In genomic region chr4:45047286-45047887, GRCm38 (mm10) we compare ENCODE assay signal across 20 mouse cellular contexts. TPM values are rescaled to one million over a fixed set of nuclear protein-coding genes. Genes with fewer than 3 reads are reported as not detected.
DNase-seq lines count a peak whose midpoint lies in the region; ATAC-seq and TF ChIP-seq lines count a peak whose summit lies in the region.
"Had no signal": no experiment of that assay in that cellular context is flagged by ENCODE, and none has a peak within 500 bp of the region (broad histone marks: within the 10 kb centered on the region; RNA-seq: fewer than 3 reads in every experiment).

No protein-coding gene starts in this region.

- H3K9me3 ChIP-seq in forebrain, embryonic 12.5 days: no peaks in the 10 kb centered on the region
- no peaks in the 10 kb centered on the region for H3K9me3 ChIP-seq in forebrain, embryonic 14.5 days (replicated peaks; ENCODE audit: control insufficient read depth, low read length)
- H3K9me3 ChIP-seq in heart, embryonic 15.5 days (replicated peaks): no peaks in the 10 kb centered on the region
- H3K9me3 ChIP-seq in heart, embryonic 11.5 days (replicated peaks; ENCODE audit: control insufficient read depth, low read length): no peaks in the 10 kb centered on the region
- H3K9me3 ChIP-seq: limb, embryonic 12.5 days; liver, embryonic 12.5 days; megakaryocyte, embryonic 14.5 days; neural tube, embryonic 12.5 days had no signal

- 0 out of 2 replicates have a peak overlapping the region, but pooled peaks have one; percentile 13 for H3K27ac ChIP-seq in forebrain, embryonic 12.5 days
- no peak overlapping the region for H3K27ac ChIP-seq in forebrain, embryonic 14.5 days (ENCODE audit: low read depth, low read length)
- peak overlapping the region; percentile 91 for H3K27ac ChIP-seq in heart, embryonic 15.5 days
- no peak overlapping the region for H3K27ac ChIP-seq in heart, embryonic 11.5 days (ENCODE audit: low read depth, low read length)
- H3K27ac ChIP-seq in layer of hippocampus, adult 2 months: peak overlapping the region; percentile 64
- H3K27ac ChIP-seq: kidney, postnatal 0 days; limb, embryonic 12.5 days; liver, embryonic 12.5 days; neural tube, embryonic 12.5 days had no signal

- no peak for TF ChIP-seq CTCF in layer of hippocampus, adult 2 months (conservative IDR thresholded peaks at IDR 0.05)

- ATAC-seq in forebrain, embryonic 12.5 days (ENCODE audit: low FRiP score): no peak
- ATAC-seq in forebrain, embryonic 14.5 days: no peak
- no peak for ATAC-seq in heart, embryonic 15.5 days (replicated peaks; ENCODE audit: insufficient number of reproducible peaks, insufficient read depth, low FRiP score, low read depth)
- no peak for ATAC-seq in heart, embryonic 11.5 days (replicated peaks; ENCODE audit: insufficient number of reproducible peaks, low FRiP score, low TSS enrichment)
- ATAC-seq: liver, embryonic 12.5 days had no signal

- H3K4me3 ChIP-seq in forebrain, embryonic 12.5 days (replicated peaks): no peak overlapping the region
- H3K4me3 ChIP-seq in forebrain, embryonic 14.5 days (ENCODE audit: low read depth, low read length): no peak overlapping the region
- no peak overlapping the region for H3K4me3 ChIP-seq in heart, embryonic 15.5 days
- H3K4me3 ChIP-seq in heart, embryonic 11.5 days (ENCODE audit: low read depth, low read length): no peak overlapping the region
- no peak overlapping the region for H3K4me3 ChIP-seq in layer of hippocampus, adult 2 months
- H3K4me3 ChIP-seq: erythroblast, embryonic 14.5 days; limb, embryonic 12.5 days; liver, embryonic 12.5 days; megakaryocyte, embryonic 14.5 days; neural tube, embryonic 12.5 days had no signal

- H3K4me2 ChIP-seq in forebrain, embryonic 12.5 days: no peak overlapping the region
- no peak overlapping the region for H3K4me2 ChIP-seq in forebrain, embryonic 14.5 days (ENCODE audit: low read length)
- no peak overlapping the region for H3K4me2 ChIP-seq in heart, embryonic 15.5 days
- H3K4me2 ChIP-seq in heart, embryonic 11.5 days: no peak overlapping the region
- H3K4me2 ChIP-seq: limb, embryonic 12.5 days; liver, embryonic 12.5 days; neural tube, embryonic 12.5 days had no signal

- WGBS in forebrain, embryonic 12.5 days: 89% methylated on average over 9 of the region's 9 CpGs
- 75% methylated on average over 9 of the region's 9 CpGs for WGBS in forebrain, embryonic 14.5 days
- WGBS in heart, embryonic 15.5 days: 78% methylated on average over 9 of the region's 9 CpGs
- WGBS in heart, embryonic 11.5 days (ENCODE audit: insufficient replicate concordance): 78% methylated on average over 9 of the region's 9 CpGs

- no peak for DNase-seq in forebrain, embryonic 14.5 days (ENCODE audit: low spot score)
- no peak for DNase-seq in layer of hippocampus, adult 2 months (ENCODE audit: low spot score in 2 of 2)
- DNase-seq in layer of hippocampus, postnatal 10 days (ENCODE audit: low spot score in 2 of 2): no peak
- peak; percentile 67 for DNase-seq in brain, adult 2 months (ENCODE audit: low read depth, low spot score)
- DNase-seq: adrenal gland, postnatal 25 days; cerebellum, adult 11-12 months; gastrocnemius, postnatal 25 days; kidney, adult 11 months; lung, adult 2 months; right cerebral cortex, postnatal 4 days had no signal

- no peaks in the 10 kb centered on the region for H3K27me3 ChIP-seq in forebrain, embryonic 12.5 days
- H3K27me3 ChIP-seq in forebrain, embryonic 14.5 days (replicated peaks; ENCODE audit: control insufficient read depth, insufficient read depth, low read length): no peaks in the 10 kb centered on the region
- H3K27me3 ChIP-seq in heart, embryonic 15.5 days: no peaks in the 10 kb centered on the region
- no peaks in the 10 kb centered on the region for H3K27me3 ChIP-seq in heart, embryonic 11.5 days (ENCODE audit: control insufficient read depth, insufficient read depth, low read length)
- H3K27me3 ChIP-seq: CH12.LX; limb, embryonic 12.5 days; liver, embryonic 12.5 days; neural tube, embryonic 12.5 days had no signal

- peaks cover 43% of the 10 kb centered on the region for H3K36me3 ChIP-seq in forebrain, embryonic 12.5 days (replicated peaks)
- H3K36me3 ChIP-seq in forebrain, embryonic 14.5 days (ENCODE audit: control insufficient read depth, insufficient read depth, low read length): peaks cover 74% of the 10 kb centered on the region
- H3K36me3 ChIP-seq in heart, embryonic 15.5 days: peaks cover 23% of the 10 kb centered on the region; the same call in 1 of the 2 replicates
- H3K36me3 ChIP-seq in heart, embryonic 11.5 days (ENCODE audit: control insufficient read depth, insufficient read depth, low read length): peaks cover 5% of the 10 kb centered on the region; the same call in 1 of the 2 replicates

- no peak overlapping the region for H3K9ac ChIP-seq in forebrain, embryonic 12.5 days
- no peak overlapping the region for H3K9ac ChIP-seq in forebrain, embryonic 14.5 days (ENCODE audit: low read length)
- H3K9ac ChIP-seq in heart, embryonic 15.5 days: no peak overlapping the region
- no peak overlapping the region for H3K9ac ChIP-seq in heart, embryonic 11.5 days (ENCODE audit: low read depth, low read length)
- H3K9ac ChIP-seq: limb, embryonic 12.5 days; liver, embryonic 12.5 days; neural tube, embryonic 12.5 days had no signal

- no peaks in the 10 kb centered on the region; the same call in 1 of the 2 replicates for H3K4me1 ChIP-seq in forebrain, embryonic 12.5 days
- no peaks in the 10 kb centered on the region for H3K4me1 ChIP-seq in forebrain, embryonic 14.5 days (ENCODE audit: control insufficient read depth, insufficient read depth, low read length)
- H3K4me1 ChIP-seq in heart, embryonic 15.5 days (replicated peaks): peaks cover 25% of the 10 kb centered on the region
- H3K4me1 ChIP-seq in heart, embryonic 11.5 days (ENCODE audit: control insufficient read depth, insufficient read depth, low read length): no peaks in the 10 kb centered on the region
- H3K4me1 ChIP-seq: limb, embryonic 12.5 days; liver, embryonic 12.5 days; neural tube, embryonic 12.5 days had no signal

RNA-seq across cellular contexts. Expression of gene Polr1e, which starts 29.0 kb away (rescaled TPM):
- polyA plus RNA-seq in forebrain, embryonic 12.5 days (2016; fragmentation: Nextera tagmentation; extraction: Ambion mirVana): 41.5 and 45.5 TPM in 2 replicates
- polyA plus RNA-seq in forebrain, embryonic 14.5 days (2014; fragmentation: Nextera tagmentation; extraction: Ambion mirVana): 35.3 and 38.7 TPM in 2 replicates
- polyA plus RNA-seq in heart, embryonic 15.5 days (2015; fragmentation: Nextera tagmentation; extraction: Ambion mirVana): 71.2 and 73.8 TPM in 2 replicates
- polyA plus RNA-seq in heart, embryonic 11.5 days (2014; fragmentation: Nextera tagmentation; extraction: Ambion mirVana): 43.1 and 43.6 TPM in 2 replicates
- total RNA-seq in layer of hippocampus, adult 2 months (2021): 10 to 100 TPM; 11.3 to 12.8 TPM
- 10 to 100 TPM; 17.2 to 17.4 TPM for total RNA-seq in layer of hippocampus, postnatal 10 days (2021)

RNA-seq across cellular contexts. Expression of gene Zbtb5, which starts 35.2 kb away (rescaled TPM):
- 48.6 and 52.6 TPM in 2 replicates for polyA plus RNA-seq in forebrain, embryonic 12.5 days (2016; fragmentation: Nextera tagmentation; extraction: Ambion mirVana)
- 48.9 and 52.0 TPM in 2 replicates for polyA plus RNA-seq in forebrain, embryonic 14.5 days (2014; fragmentation: Nextera tagmentation; extraction: Ambion mirVana)
- 12.5 and 15.3 TPM in 2 replicates for polyA plus RNA-seq in heart, embryonic 15.5 days (2015; fragmentation: Nextera tagmentation; extraction: Ambion mirVana)
- polyA plus RNA-seq in heart, embryonic 11.5 days (2014; fragmentation: Nextera tagmentation; extraction: Ambion mirVana): 16.3 and 17.3 TPM in 2 replicates
- 10 to 100 TPM in 1 of 2 experiments, 1 to 10 TPM in 1; 9.3 to 10.1 TPM for total RNA-seq in layer of hippocampus, adult 2 months (2021)
- 10 to 100 TPM; 18.3 to 18.5 TPM for total RNA-seq in layer of hippocampus, postnatal 10 days (2021)

RNA-seq across cellular contexts. Expression of gene Fbxo10, which starts 37.0 kb away (rescaled TPM):
- 16.1 and 18.0 TPM in 2 replicates for polyA plus RNA-seq in forebrain, embryonic 12.5 days (2016; fragmentation: Nextera tagmentation; extraction: Ambion mirVana)
- polyA plus RNA-seq in forebrain, embryonic 14.5 days (2014; fragmentation: Nextera tagmentation; extraction: Ambion mirVana): 10.4 and 15.8 TPM in 2 replicates
- polyA plus RNA-seq in heart, embryonic 15.5 days (2015; fragmentation: Nextera tagmentation; extraction: Ambion mirVana): 18.1 and 23.2 TPM in 2 replicates
- polyA plus RNA-seq in heart, embryonic 11.5 days (2014; fragmentation: Nextera tagmentation; extraction: Ambion mirVana): 6.4 and 9.2 TPM in 2 replicates
- 10 to 100 TPM; 46.1 to 48.0 TPM for total RNA-seq in layer of hippocampus, adult 2 months (2021)
- 10 to 100 TPM; 31.6 to 35.5 TPM for total RNA-seq in layer of hippocampus, postnatal 10 days (2021)

Comparison
In these comparisons a context has a peak if more than half of its experiments do, and no peak if none do; other contexts are left out.
1. H3K27ac ChIP-seq: peak in forebrain, embryonic 12.5 days (single experiment), heart, embryonic 15.5 days (single experiment) and layer of hippocampus, adult 2 months (single experiment); none in forebrain, embryonic 14.5 days (single experiment) and heart, embryonic 11.5 days (single experiment).